Mouse (Mus musculus) right cerebral cortex, postnatal 4 days (tissue): Measurements from ENCODE around the gene Has3.

Experiments
- DNase-seq: peaks from one replicate; pipeline ENCODE4 v3.0.0-alpha.2; 2022

Gene Has3

GRCm38 (mm10) chr8:106933506-106934143 is 63.6 kb downstream of the Has3 start:
- DNase-seq: no peak
